Mouse (Mus musculus): ENCODE measurements around the gene Ahnak2.

GRCm38 (mm10) chr12:112773366-112773765 lies 29.1 kb downstream of the Ahnak2 start:
- TF ChIP-seq CTCF (IDR thresholded peaks at IDR 0.05; ENCODE audit: low read depth, low read length) (no peak), POLR2A (IDR thresholded peaks at IDR 0.05; ENCODE audit: extremely low read depth, insufficient read depth, low read length) (no peak)

All from liver, adult 2 months (tissue).